Mouse (Mus musculus): ENCODE results near the gene Uts2b. TPM values are rescaled to one million over a fixed set of nuclear protein-coding genes. Genes with fewer than 3 reads are reported as not detected.
"Not testable (repeated sequence)": the region's sequence is repeated elsewhere in the genome, so short reads cannot be mapped to it uniquely, and the experiment has no call there.

Gene Uts2b
- total and polyA plus RNA-seq, 3 experiments = not detected

DNA sequence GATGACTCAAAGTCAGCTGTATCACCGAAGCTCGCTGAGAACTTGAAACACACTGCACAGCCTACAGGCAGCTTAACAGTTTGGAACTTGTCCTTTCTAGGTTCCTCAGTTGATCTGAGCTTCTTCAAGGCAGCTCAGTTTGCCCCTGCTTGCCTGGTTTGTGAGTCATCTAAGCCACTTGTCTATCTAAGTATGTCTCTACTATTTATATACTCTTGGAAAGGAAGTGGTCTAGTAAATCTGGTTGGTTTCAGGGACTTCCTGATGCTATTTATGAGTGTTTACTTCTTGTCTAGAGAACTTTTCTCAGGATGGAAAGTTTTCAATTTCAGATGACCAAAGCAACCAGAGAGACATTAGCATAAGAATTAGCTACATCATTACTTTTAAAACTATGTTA lies 43.6 kb downstream of the Uts2b start (continued):
- TF ChIP-seq USF2 (IDR thresholded peaks at IDR 0.05; ENCODE audit: borderline replicate concordance in 1 of 2, insufficient read depth in 1 of 2, low read depth in 1 of 2, low read length in 2 of 2) = no peak

DNA sequence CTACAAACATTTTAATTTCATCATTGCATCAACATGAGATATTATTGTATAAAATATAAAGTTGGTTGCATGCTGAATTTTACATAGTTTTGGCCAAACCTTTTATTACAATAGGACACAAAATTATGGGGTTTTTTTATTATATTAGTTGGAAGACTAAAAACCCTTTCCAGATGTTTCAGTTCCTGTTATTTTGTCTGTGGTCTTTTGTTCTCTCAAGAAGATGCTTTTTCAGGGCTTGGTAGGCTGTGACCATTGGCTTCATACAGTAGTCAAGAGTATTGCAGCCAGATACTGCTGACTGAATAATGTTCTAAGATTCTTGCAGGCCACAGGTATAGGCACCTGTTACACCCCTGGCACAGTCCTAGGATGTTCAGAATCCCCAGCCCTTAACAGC lies 48.0 kb downstream of the Uts2b start:
- Histone ChIP-seq H3K4me3 (ENCODE audit: control insufficient read depth in 1 of 2, insufficient read depth in 1 of 2, low read depth in 2 of 2, low read length in 2 of 2) (no peak overlapping the region), H3K27me3 (ENCODE audit: control insufficient read depth in 1 of 2, insufficient read depth in 2 of 2, low read length in 2 of 2) (no peaks in the 10 kb centered on the region; a peak in 2 of 4 replicates), H3K9ac (ENCODE audit: control insufficient read depth, low read depth, low read length, poor library complexity, severe bottlenecking) (no peak overlapping the region), H3K36me3 (ENCODE audit: control insufficient read depth in 1 of 2, insufficient read depth in 2 of 2, low read length in 2 of 2) (no peaks in the 10 kb centered on the region), H3K79me2 (ENCODE audit: control insufficient read depth, insufficient read depth, low read length, poor library complexity) (no peaks in the 10 kb centered on the region), H3K4me1 (ENCODE audit: control insufficient read depth in 1 of 2, insufficient read depth in 2 of 2, low read length in 2 of 2) (no peaks in the 10 kb centered on the region), H3K27ac (ENCODE audit: control insufficient read depth, low read depth, low read length) (no peak overlapping the region), H3K9me3 (replicated peaks; ENCODE audit: insufficient read depth, low read length) (no peaks in the 10 kb centered on the region)
- no peak for TF ChIP-seq E2F4 (IDR thresholded peaks at IDR 0.05; ENCODE audit: borderline replicate concordance, low read depth, low read length)
- TF ChIP-seq GABPA (IDR thresholded peaks at IDR 0.05; ENCODE audit: low read depth, low read length) = no peak
- TF ChIP-seq CHD2 (IDR thresholded peaks at IDR 0.05; ENCODE audit: low read length) = no peak
- TF ChIP-seq POLR2AphosphoS5 (IDR thresholded peaks at IDR 0.05; ENCODE audit: borderline replicate concordance, low read depth, low read length) = no peak
- TF ChIP-seq ZKSCAN1 (IDR thresholded peaks at IDR 0.05; ENCODE audit: low read depth, low read length) = no peak
- TF ChIP-seq NELFE (IDR thresholded peaks at IDR 0.05; ENCODE audit: low read depth, low read length) = no peak
- TF ChIP-seq CHD1 (IDR thresholded peaks at IDR 0.05; ENCODE audit: low read depth, low read length) = no peak
- TF ChIP-seq BHLHE40 (IDR thresholded peaks at IDR 0.05; ENCODE audit: borderline replicate concordance, low read depth, low read length) = no peak
- TF ChIP-seq JUND (IDR thresholded peaks at IDR 0.05; ENCODE audit: low read depth, low read length) = no peak
- TF ChIP-seq RCOR1 (IDR thresholded peaks at IDR 0.05; ENCODE audit: low read depth, low read length) = no peak
- DNase-seq (ENCODE audit: low read depth, low spot score) = no peak

DNA sequence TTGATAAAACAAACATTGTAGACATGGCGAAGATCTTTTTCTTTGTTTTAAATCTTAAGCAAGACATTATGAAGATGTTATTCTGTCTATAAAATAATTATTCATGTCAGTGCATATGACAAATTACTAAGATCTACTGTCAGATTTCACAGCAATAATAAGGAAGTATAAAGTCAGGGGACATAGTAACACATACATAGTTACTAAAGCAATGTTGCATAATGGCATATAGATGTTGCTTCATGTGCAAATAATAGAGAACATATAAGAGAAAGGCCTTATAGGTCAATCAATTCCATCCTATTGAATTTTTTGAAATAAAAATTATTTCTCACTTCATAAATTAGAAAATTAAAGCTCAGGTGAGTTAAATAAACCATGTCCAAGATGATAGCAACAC lies 50.9 kb downstream of the Uts2b start:
- Histone ChIP-seq H3K27me3 (ENCODE audit: control insufficient read depth in 1 of 2, insufficient read depth in 2 of 2, low read length in 2 of 2) (no peaks in the 10 kb centered on the region; a peak in 2 of 4 replicates), H3K4me3 (ENCODE audit: control insufficient read depth in 1 of 2, insufficient read depth in 1 of 2, low read depth in 2 of 2, low read length in 2 of 2) (no peak overlapping the region), H3K9ac (ENCODE audit: control insufficient read depth, low read depth, low read length, poor library complexity, severe bottlenecking) (no peak overlapping the region), H3K9me3 (replicated peaks; ENCODE audit: insufficient read depth, low read length) (no peaks in the 10 kb centered on the region), H3K79me2 (ENCODE audit: control insufficient read depth, insufficient read depth, low read length, poor library complexity) (no peaks in the 10 kb centered on the region), H3K36me3 (ENCODE audit: control insufficient read depth in 1 of 2, insufficient read depth in 2 of 2, low read length in 2 of 2) (no peaks in the 10 kb centered on the region), H3K4me1 (ENCODE audit: control insufficient read depth in 1 of 2, insufficient read depth in 2 of 2, low read length in 2 of 2) (no peaks in the 10 kb centered on the region), H3K27ac (ENCODE audit: control insufficient read depth, low read depth, low read length) (no peak overlapping the region)
- no peak for DNase-seq (ENCODE audit: low read depth, low spot score)
- no peak for TF ChIP-seq MXI1 (IDR thresholded peaks at IDR 0.05; ENCODE audit: low read depth, low read length)
- no peak for TF ChIP-seq TAL1 (IDR thresholded peaks at IDR 0.05; ENCODE audit: low read length)
- no peak for TF ChIP-seq NRF1 (IDR thresholded peaks at IDR 0.05; ENCODE audit: insufficient read depth, low read depth, low read length, poor library complexity, severe bottlenecking)
- no peak for TF ChIP-seq ZNF384 (IDR thresholded peaks at IDR 0.05; ENCODE audit: low read depth, low read length)
- TF ChIP-seq GABPA (IDR thresholded peaks at IDR 0.05; ENCODE audit: low read depth, low read length) = no peak
- TF ChIP-seq RAD21 (IDR thresholded peaks at IDR 0.05; ENCODE audit: low read depth, low read length) = no peak
- no peak for TF ChIP-seq CHD1 (IDR thresholded peaks at IDR 0.05; ENCODE audit: low read depth, low read length)

DNA sequence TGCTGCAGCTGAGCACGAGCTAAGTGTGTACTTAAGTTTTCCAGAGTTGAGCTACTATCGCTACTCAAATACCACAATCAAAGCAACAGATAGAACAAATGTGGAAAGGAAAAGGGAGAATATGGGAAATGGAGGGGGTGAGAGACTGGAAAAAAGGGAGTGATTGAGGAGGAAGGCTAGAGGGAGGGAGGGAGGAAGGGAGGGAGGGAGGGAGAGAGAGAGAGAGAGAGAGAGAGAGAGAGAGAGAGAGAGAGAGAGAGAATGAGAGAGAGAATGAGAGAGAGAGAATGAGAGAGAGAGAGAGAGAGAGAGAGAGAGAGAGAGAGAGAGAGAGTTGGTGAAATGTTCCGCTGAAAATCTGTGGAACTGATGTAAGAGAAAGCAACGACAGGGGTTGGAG lies 62.9 kb downstream of the Uts2b start, which contains the start of gene Ostn:
Gene Ostn (plus strand): TSS at position 301 of the 400 bp plus-strand sequence.
- H3K27ac ChIP-seq (ENCODE audit: control insufficient read depth, low read depth, low read length); H3K4me3 ChIP-seq (ENCODE audit: control insufficient read depth in 1 of 2, insufficient read depth in 1 of 2, low read depth in 2 of 2, low read length in 2 of 2); H3K9ac ChIP-seq (ENCODE audit: control insufficient read depth, low read depth, low read length, poor library complexity, severe bottlenecking); H3K36me3 ChIP-seq (ENCODE audit: control insufficient read depth in 1 of 2, insufficient read depth in 2 of 2, low read length in 2 of 2); H3K4me1 ChIP-seq (ENCODE audit: control insufficient read depth in 1 of 2, insufficient read depth in 2 of 2, low read length in 2 of 2); H3K27me3 ChIP-seq (ENCODE audit: control insufficient read depth in 1 of 2, insufficient read depth in 2 of 2, low read length in 2 of 2); H3K9me3 ChIP-seq (replicated peaks; ENCODE audit: insufficient read depth, low read length); DNase-seq (ENCODE audit: low read depth, low spot score); H3K79me2 ChIP-seq (ENCODE audit: control insufficient read depth, insufficient read depth, low read length, poor library complexity): not testable (repeated sequence)

Data from MEL (cell line).